Mouse (Mus musculus): Measurements from ENCODE around the gene Zfp458.
A peak's percentile ranks its signal among the peaks of the same experiment; 100 is the strongest.
"Not testable (repeated sequence)": the region's sequence is repeated elsewhere in the genome, so short reads cannot be mapped to it uniquely, and the experiment has no call there.

Gene Zfp458

GRCm38 (mm10) chr13:67278314-67278713 is at the start of gene Zfp458:
Gene Zfp458 (minus strand): TSS chr13:67278466.
- peak; percentile 52 for DNase-seq (ENCODE audit: low read depth, low spot score)

GRCm38 (mm10) chr13:67306718-67307117 is 28.5 kb upstream of the Zfp458 start:
- DNase-seq (ENCODE audit: low read depth, low spot score) = no peak

GRCm38 (mm10) chr13:67305822-67306672 is 27.8 kb upstream of the Zfp458 start, which contains the start of gene Zfp457:
Gene Zfp457 (minus strand): TSS chr13:67306485.
- DNase-seq (ENCODE audit: low read depth, low spot score) = peak; percentile 89

- DNase-seq (ENCODE audit: low read depth, low spot score) = not testable (repeated sequence)
Measured at GRCm38 (mm10) chr13:67269383-67270065, 8.7 kb downstream of the Zfp458 start.

GRCm38 (mm10) chr13:67268568-67269369 is 9.5 kb downstream of the Zfp458 start:
- peak; percentile 60 for DNase-seq (ENCODE audit: low read depth, low spot score)

GRCm38 (mm10) chr13:67214015-67214607 is 64.2 kb downstream of the Zfp458 start:
- no peak for DNase-seq (ENCODE audit: low read depth, low spot score)
